Mouse (Mus musculus): ENCODE results near the gene Ube4b. TPM values are rescaled to one million over a fixed set of nuclear protein-coding genes. Genes with fewer than 3 reads are reported as not detected.

Ube4b gene
- polyA plus RNA-seq, 1 experiment, result 45.2 TPM

GRCm38 (mm10) chr4:149282025-149282738, 144.4 kb downstream of the Ube4b start:
- DNase-seq (ENCODE audit: low read depth, low spot score), result no peak
- WGBS, result 33% methylated on average over 7 of the region's 7 CpGs

Other genes starting within 250 kb of the Ube4b start
- 12.7 and 30.6 TPM in 2 replicates for gene Kif1b, start 119.1 kb downstream of the Ube4b start, polyA plus RNA-seq (2012; rRNA removed)
- 9.4 and 10.4 TPM in 2 replicates for gene Rbp7, start 28.2 kb upstream of the Ube4b start, polyA plus RNA-seq (2012; rRNA removed)
- gene Tmem274, start 50.6 kb upstream of the Ube4b start, polyA plus RNA-seq (2012; rRNA removed), result not detected in 2 replicates
- 7.1 and 11.6 TPM in 2 replicates for gene Nmnat1, start 58.5 kb upstream of the Ube4b start, polyA plus RNA-seq (2012; rRNA removed)
- gene Lzic, start 58.5 kb upstream of the Ube4b start, polyA plus RNA-seq (2012; rRNA removed), result 13.0 and 26.3 TPM in 2 replicates
- gene Ctnnbip1, start 91.5 kb upstream of the Ube4b start, polyA plus RNA-seq (2012; rRNA removed), result 22.5 and 27.7 TPM in 2 replicates
- 51.5 and 58.3 TPM in 2 replicates for gene Clstn1, start 159.7 kb upstream of the Ube4b start, polyA plus RNA-seq (2012; rRNA removed)

All from large intestine, adult 2 months (tissue).